Mouse (Mus musculus) G1E (cell line): ENCODE measurements around the gene Tyr.

Experiments used
- CTCF ChIP-seq: IDR thresholded peaks from 2 replicates; pipeline ENCODE4 v1.5.1; 2012; ENCODE audit warnings: low read depth, low read length, inconsistent platforms, mixed read lengths
- GATA1 ChIP-seq: IDR thresholded peaks from 2 replicates; pipeline ENCODE4 v1.6.1; 2012; ENCODE audit warnings: borderline replicate concordance, low read length, inconsistent platforms, mixed read lengths

- TF ChIP-seq GATA1 (no peak), CTCF (no peak)
Observed at GRCm38 (mm10) chr7:87397023-87397422, 96.3 kb downstream of the Tyr start.
